Mouse (Mus musculus): Measurements from ENCODE around the gene Fkrp. TPM values are rescaled to one million over a fixed set of nuclear protein-coding genes. Genes with fewer than 3 reads are reported as not detected.

Gene Fkrp
- polyA plus RNA-seq, 1 experiment from 2014 or later: 50.9 TPM

GRCm38 (mm10) chr7:16783758-16784415, 32.6 kb downstream of the Fkrp start:
- Histone ChIP-seq H3K27me3 (no peaks in the 10 kb centered on the region), H3K4me2 (peak overlapping the region; percentile 99), H3K27ac (replicated peaks) (no peak overlapping the region), H3K36me3 (no peaks in the 10 kb centered on the region), H3K9me3 (no peaks in the 10 kb centered on the region), H3K4me1 (replicated peaks) (peaks cover 37% of the 10 kb centered on the region), H3K9ac (peak overlapping the region; percentile 11; the same call in 1 of the 2 replicates), H3K4me3 (peak overlapping the region; percentile 52; the same call in 1 of the 2 replicates)
- no peak for ATAC-seq (ENCODE audit: low FRiP score, low read depth)
- WGBS: 45% methylated on average over 17 of the region's 17 CpGs

- Histone ChIP-seq H3K27me3 (no peaks in the 10 kb centered on the region), H3K9me3 (no peaks in the 10 kb centered on the region), H3K4me1 (replicated peaks) (peaks cover 37% of the 10 kb centered on the region), H3K4me3 (peak overlapping the region; percentile 52; the same call in 1 of the 2 replicates), H3K27ac (replicated peaks) (no peak overlapping the region), H3K36me3 (no peaks in the 10 kb centered on the region), H3K9ac (no peak overlapping the region), H3K4me2 (peak overlapping the region; percentile 99)
- no peak for ATAC-seq (ENCODE audit: low FRiP score, low read depth)
- WGBS: 33% methylated on average over 10 of the region's 10 CpGs
Measured at GRCm38 (mm10) chr7:16783224-16783688, 33.3 kb downstream of the Fkrp start.

- Histone ChIP-seq H3K36me3 (no peaks in the 10 kb centered on the region), H3K27ac (replicated peaks) (no peak overlapping the region), H3K4me2 (peak overlapping the region; percentile 99), H3K9me3 (no peaks in the 10 kb centered on the region), H3K4me1 (replicated peaks) (peaks cover 37% of the 10 kb centered on the region), H3K27me3 (no peaks in the 10 kb centered on the region), H3K9ac (peak overlapping the region; percentile 40; the same call in 1 of the 2 replicates), H3K4me3 (peak overlapping the region; percentile 52)
- 8% methylated on average over 11 of the region's 11 CpGs for WGBS
- no peak for ATAC-seq (ENCODE audit: low FRiP score, low read depth)
Measured at GRCm38 (mm10) chr7:16782555-16783125, 33.9 kb downstream of the Fkrp start.

- H3K4me2 ChIP-seq: peak overlapping the region; percentile 99
- H3K27me3 ChIP-seq: no peaks in the 10 kb centered on the region
- peak overlapping the region; percentile 52 for H3K4me3 ChIP-seq
- no peaks in the 10 kb centered on the region for H3K36me3 ChIP-seq
- H3K9me3 ChIP-seq: no peaks in the 10 kb centered on the region
- ATAC-seq (ENCODE audit: low FRiP score, low read depth): peak; percentile 17
- H3K27ac ChIP-seq (replicated peaks): no peak overlapping the region
- H3K9ac ChIP-seq: peak overlapping the region; percentile 40
- WGBS: under 1% methylated on average over 59 of the region's 60 CpGs
- peaks cover 37% of the 10 kb centered on the region for H3K4me1 ChIP-seq (replicated peaks)
Measured at GRCm38 (mm10) chr7:16781816-16782554, 34.5 kb downstream of the Fkrp start.

- peak overlapping the region; percentile 99 for H3K4me2 ChIP-seq
Measured at GRCm38 (mm10) chr7:16781555-16781815, 35.0 kb downstream of the Fkrp start.

GRCm38 (mm10) chr7:16780825-16781554, 35.5 kb downstream of the Fkrp start, which contains the start of gene Slc1a5:
Gene Slc1a5, plus strand, starts transcription at chr7:16781340.
- Histone ChIP-seq H3K4me2 (peak within 1 kb of the TSS; percentile 99), H3K9me3 (no peaks in the 10 kb centered on the region), H3K4me1 (replicated peaks) (peaks cover 37% of the 10 kb centered on the region), H3K27me3 (no peaks in the 10 kb centered on the region), H3K4me3 (peak within 1 kb of the TSS; percentile 52), H3K36me3 (no peaks in the 10 kb centered on the region), H3K9ac (peak within 1 kb of the TSS; percentile 40), H3K27ac (replicated peaks) (no peak within 1 kb of the TSS)
- ATAC-seq (ENCODE audit: low FRiP score, low read depth): peak; percentile 82
- 3% methylated on average over 34 of the region's 34 CpGs for WGBS

More at GRCm38 (mm10) chr7:16781555-16781815, 35.0 kb downstream of the Fkrp start:
- Histone ChIP-seq H3K36me3 (no peaks in the 10 kb centered on the region), H3K4me1 (replicated peaks) (peaks cover 37% of the 10 kb centered on the region), H3K9me3 (no peaks in the 10 kb centered on the region), H3K4me3 (peak overlapping the region; percentile 52), H3K27me3 (no peaks in the 10 kb centered on the region), H3K27ac (replicated peaks) (no peak overlapping the region), H3K9ac (peak overlapping the region; percentile 40)
- ATAC-seq (ENCODE audit: low FRiP score, low read depth): no peak
- WGBS: under 1% methylated on average over 10 of the region's 10 CpGs

GRCm38 (mm10) chr7:16780076-16780475, 36.5 kb downstream of the Fkrp start:
- H3K27ac ChIP-seq (replicated peaks): no peak overlapping the region
- WGBS: 84% methylated on average over 5 of the region's 5 CpGs
- H3K9ac ChIP-seq: no peak overlapping the region

GRCm38 (mm10) chr7:16775888-16776287, 40.6 kb downstream of the Fkrp start:
- no peak for ATAC-seq (ENCODE audit: low FRiP score, low read depth)

More at GRCm38 (mm10) chr7:16780076-16780475, 36.5 kb downstream of the Fkrp start:
- Histone ChIP-seq H3K4me2 (no peak overlapping the region), H3K4me1 (replicated peaks) (peaks cover 37% of the 10 kb centered on the region), H3K36me3 (no peaks in the 10 kb centered on the region), H3K4me3 (no peak overlapping the region), H3K27me3 (no peaks in the 10 kb centered on the region), H3K9me3 (no peaks in the 10 kb centered on the region)
- no peak for ATAC-seq (ENCODE audit: low FRiP score, low read depth)

GRCm38 (mm10) chr7:16766443-16766842, 50.1 kb downstream of the Fkrp start:
- 25% methylated on average over 2 of the region's 2 CpGs for WGBS
- ATAC-seq (ENCODE audit: low FRiP score, low read depth): no peak
- no peaks in the 10 kb centered on the region for H3K4me1 ChIP-seq (replicated peaks)
- H3K9me3 ChIP-seq: no peaks in the 10 kb centered on the region
- no peak overlapping the region for H3K4me3 ChIP-seq
- no peaks in the 10 kb centered on the region for H3K27me3 ChIP-seq
- H3K36me3 ChIP-seq: no peaks in the 10 kb centered on the region
- H3K4me2 ChIP-seq: no peak overlapping the region
- H3K9ac ChIP-seq: no peak overlapping the region
- no peak overlapping the region for H3K27ac ChIP-seq (replicated peaks)

More at GRCm38 (mm10) chr7:16775888-16776287, 40.6 kb downstream of the Fkrp start:
- Histone ChIP-seq H3K4me3 (no peak overlapping the region), H3K4me1 (replicated peaks) (peaks cover 4% of the 10 kb centered on the region; the same call in 1 of the 2 replicates), H3K27ac (replicated peaks) (no peak overlapping the region), H3K36me3 (no peaks in the 10 kb centered on the region), H3K9me3 (no peaks in the 10 kb centered on the region), H3K4me2 (no peak overlapping the region), H3K27me3 (no peaks in the 10 kb centered on the region), H3K9ac (no peak overlapping the region)
- 65% methylated on average over 5 of the region's 5 CpGs for WGBS

- Histone ChIP-seq H3K9ac (no peak overlapping the region), H3K9me3 (no peaks in the 10 kb centered on the region), H3K36me3 (no peaks in the 10 kb centered on the region), H3K4me1 (replicated peaks) (no peaks in the 10 kb centered on the region), H3K27ac (replicated peaks) (no peak overlapping the region), H3K4me3 (no peak overlapping the region), H3K27me3 (no peaks in the 10 kb centered on the region), H3K4me2 (no peak overlapping the region)
- WGBS: 90% methylated on average over 7 of the region's 7 CpGs
- no peak for ATAC-seq (ENCODE audit: low FRiP score, low read depth)
Measured at GRCm38 (mm10) chr7:16763463-16764218, 52.9 kb downstream of the Fkrp start.

GRCm38 (mm10) chr7:16761630-16762029, 54.9 kb downstream of the Fkrp start:
- ATAC-seq (ENCODE audit: low FRiP score, low read depth): no peak
- H3K9me3 ChIP-seq: no peaks in the 10 kb centered on the region
- no peaks in the 10 kb centered on the region for H3K36me3 ChIP-seq
- no peaks in the 10 kb centered on the region for H3K27me3 ChIP-seq
- no peaks in the 10 kb centered on the region for H3K4me1 ChIP-seq (replicated peaks)
- no peak overlapping the region for H3K27ac ChIP-seq (replicated peaks)
- no peak overlapping the region for H3K9ac ChIP-seq
- no peak overlapping the region for H3K4me3 ChIP-seq
- 67% methylated on average over 5 of the region's 5 CpGs for WGBS
- no peak overlapping the region for H3K4me2 ChIP-seq

Data from hindbrain, embryonic 15.5 days (tissue).